Mouse (Mus musculus) liver (tissue): ENCODE data around the gene Kdm1b.
A peak's percentile ranks its signal among the peaks of the same experiment; 100 is the strongest.

Experiments used
- DNase-seq: peaks from one replicate; pipeline ENCODE4 v3.0.0-alpha.2; 2020; ENCODE audit warnings: mixed read lengths

Gene Kdm1b

GRCm38 (mm10) chr13:47043030-47043680 lies at the start of gene Kdm1b:
Gene Kdm1b, plus strand, starts transcription at chr13:47043499.
- peak; percentile 97 for DNase-seq

GRCm38 (mm10) chr13:46997355-46997754 lies 45.9 kb upstream of the Kdm1b start:
- DNase-seq: no peak

GRCm38 (mm10) chr13:46999498-46999897 lies 43.8 kb upstream of the Kdm1b start:
- no peak for DNase-seq

GRCm38 (mm10) chr13:47001590-47001989 lies 41.7 kb upstream of the Kdm1b start:
- no peak for DNase-seq

GRCm38 (mm10) chr13:47013740-47014139 lies 29.6 kb upstream of the Kdm1b start:
- DNase-seq: no peak

GRCm38 (mm10) chr13:47014334-47015194 lies 28.7 kb upstream of the Kdm1b start, which contains the start of gene Nhlrc1:
Gene Nhlrc1, minus strand, starts transcription at chr13:47014850.
- peak; percentile 58 for DNase-seq

GRCm38 (mm10) chr13:47015195-47015501 lies 28.2 kb upstream of the Kdm1b start:
- no peak for DNase-seq

- DNase-seq: peak; percentile 39
Measured at GRCm38 (mm10) chr13:47017259-47017658, 26.0 kb upstream of the Kdm1b start.

GRCm38 (mm10) chr13:47019774-47020173 lies 23.5 kb upstream of the Kdm1b start:
- no peak for DNase-seq

- no peak for DNase-seq
Measured at GRCm38 (mm10) chr13:47020798-47021197, 22.5 kb upstream of the Kdm1b start.

- no peak for DNase-seq
Measured at GRCm38 (mm10) chr13:47030376-47031107, 12.8 kb upstream of the Kdm1b start.

- no peak for DNase-seq
Measured at GRCm38 (mm10) chr13:47033602-47034001, 9.7 kb upstream of the Kdm1b start.

GRCm38 (mm10) chr13:47037946-47038345 lies 5.4 kb upstream of the Kdm1b start:
- DNase-seq: no peak

- DNase-seq: no peak
Measured at GRCm38 (mm10) chr13:47040061-47040460, 3.2 kb upstream of the Kdm1b start.

- DNase-seq: no peak
Measured at GRCm38 (mm10) chr13:47042024-47042633, 1.2 kb upstream of the Kdm1b start.

GRCm38 (mm10) chr13:47043833-47044616 lies 726 bp downstream of the Kdm1b start:
- DNase-seq: peak; percentile 41

GRCm38 (mm10) chr13:47044617-47044947 lies 1.3 kb downstream of the Kdm1b start, which contains the start of gene Tpmt:
Gene Tpmt, minus strand, starts transcription at chr13:47044737.
- peak; percentile 11 for DNase-seq

GRCm38 (mm10) chr13:47047996-47048395 lies 4.7 kb downstream of the Kdm1b start:
- no peak for DNase-seq

GRCm38 (mm10) chr13:47050009-47050408 lies 6.7 kb downstream of the Kdm1b start:
- no peak for DNase-seq

GRCm38 (mm10) chr13:47053971-47054370 lies 10.7 kb downstream of the Kdm1b start:
- no peak for DNase-seq

- no peak for DNase-seq
Measured at GRCm38 (mm10) chr13:47056126-47056525, 12.8 kb downstream of the Kdm1b start.

- no peak for DNase-seq
Measured at GRCm38 (mm10) chr13:47056781-47057180, 13.5 kb downstream of the Kdm1b start.
